Mouse (Mus musculus) MEL (cell line): ENCODE data around the gene Man2a2. TPM values are rescaled to one million over a fixed set of nuclear protein-coding genes. Genes with fewer than 3 reads are reported as not detected.

Experiments used
- DNase-seq: peaks from one replicate; pipeline ENCODE4 v3.0.0; 2011; ENCODE audit warnings: low read depth, low spot score
- H3K27ac ChIP-seq: 2 replicates; pipeline ENCODE4 v1.5.1; 2012; ENCODE audit warnings: low read depth, mild to moderate bottlenecking, control low read depth, low read length, moderate library complexity; ENCODE audit not compliant: control insufficient read depth
- H3K27me3 ChIP-seq, 2 experiments: fragments of 150-350 bp in 1 of 2; sonication (generic) in 1 of 2; 2 replicates each; pipeline ENCODE4 v1.6.1; 2012; ENCODE audit warnings: low read length in 2 of 2, mild to moderate bottlenecking in 2 of 2, improper control_type of control experiment in 1 of 2, moderate library complexity in 1 of 2; ENCODE audit not compliant: insufficient read depth in 2 of 2, control insufficient read depth in 1 of 2
- H3K36me3 ChIP-seq, 2 experiments: 2 replicates each; pipeline ENCODE4 v1.6.1; 2012 to 2014; ENCODE audit warnings: low read length in 2 of 2, improper control_type of control experiment in 1 of 2, inconsistent platforms in 1 of 2, mild to moderate bottlenecking in 1 of 2; ENCODE audit not compliant: insufficient read depth in 2 of 2, control insufficient read depth in 1 of 2
- H3K4me1 ChIP-seq, 2 experiments: fragments of 150-350 bp in 1 of 2; sonication (generic) in 1 of 2; 2 replicates each; pipeline ENCODE4 v1.6.1; 2012; ENCODE audit warnings: low read length in 2 of 2, improper control_type of control experiment in 1 of 2, mild to moderate bottlenecking in 1 of 2; ENCODE audit not compliant: insufficient read depth in 2 of 2, control insufficient read depth in 1 of 2
- H3K4me3 ChIP-seq, 2 experiments: fragments of 150-350 bp in 1 of 2; sonication (generic) in 1 of 2; 2 replicates each; pipeline ENCODE4 v1.5.1; 2012; ENCODE audit warnings: low read depth in 2 of 2, low read length in 2 of 2, mild to moderate bottlenecking in 2 of 2, moderate library complexity in 2 of 2, control low read depth in 1 of 2, improper control_type of control experiment in 1 of 2; ENCODE audit not compliant: control insufficient read depth in 1 of 2, insufficient read depth in 1 of 2
- H3K79me2 ChIP-seq: 2 replicates; pipeline ENCODE4 v1.6.1; 2012; ENCODE audit warnings: mild to moderate bottlenecking, low read length, moderate library complexity; ENCODE audit not compliant: control insufficient read depth, poor library complexity, insufficient read depth
- H3K9ac ChIP-seq: 2 replicates; pipeline ENCODE4 v1.6.1; 2012; ENCODE audit warnings: low read depth, mild to moderate bottlenecking, control low read depth, low read length, moderate library complexity; ENCODE audit not compliant: control insufficient read depth, poor library complexity, severe bottlenecking
- H3K9me3 ChIP-seq: fragments of 150-350 bp; sonication (generic); replicated peaks from 2 replicates; pipeline ENCODE4 v1.6.1; 2012; ENCODE audit warnings: mild to moderate bottlenecking, low read length, improper control_type of control experiment, moderate library complexity; ENCODE audit not compliant: insufficient read depth
- CHD2 ChIP-seq: IDR thresholded peaks from 2 replicates; pipeline ENCODE4 v1.6.1; 2011; ENCODE audit warnings: low read length, improper control_type of control experiment
- CTCF ChIP-seq, 3 experiments: IDR thresholded peaks in 2 of 3; conservative IDR thresholded peaks in 1 of 3; 2 replicates each; pipeline ENCODE4 v1.5.1; 2011 to 2012; ENCODE audit warnings: low read length in 3 of 3, low read depth in 2 of 3, mild to moderate bottlenecking in 2 of 3, improper control_type of control experiment in 1 of 3, inconsistent platforms in 1 of 3, mixed read lengths in 1 of 3, moderate library complexity in 1 of 3; ENCODE audit not compliant: control insufficient read depth in 1 of 3, insufficient read depth in 1 of 3, poor library complexity in 1 of 3, severe bottlenecking in 1 of 3
- ETS1 ChIP-seq: IDR thresholded peaks from 2 replicates; pipeline ENCODE4 v1.6.1; 2012; ENCODE audit warnings: low read depth, mild to moderate bottlenecking, inconsistent platforms, low read length, improper control_type of control experiment, moderate library complexity
- GABPA ChIP-seq: IDR thresholded peaks from 2 replicates; pipeline ENCODE4 v1.6.1; 2012; ENCODE audit warnings: low read depth, mild to moderate bottlenecking, inconsistent platforms, low read length, improper control_type of control experiment, moderate library complexity
- GATA1 ChIP-seq: IDR thresholded peaks from 2 replicates; pipeline ENCODE4 v1.6.1; 2011; ENCODE audit warnings: low read depth, low read length, improper control_type of control experiment
- KAT2A ChIP-seq: conservative IDR thresholded peaks from 2 replicates; pipeline ENCODE4 v1.6.1; 2012; ENCODE audit warnings: low read depth, low read length, improper control_type of control experiment, inconsistent platforms
- MAFK ChIP-seq: IDR thresholded peaks from 2 replicates; pipeline ENCODE4 v1.6.1; 2011; ENCODE audit warnings: low read depth, mild to moderate bottlenecking, low read length, improper control_type of control experiment, borderline replicate concordance
- MAZ ChIP-seq: IDR thresholded peaks from 2 replicates; pipeline ENCODE4 v1.6.1; 2012; ENCODE audit warnings: low read depth, mild to moderate bottlenecking, inconsistent platforms, low read length, improper control_type of control experiment
- RAD21 ChIP-seq: IDR thresholded peaks from 2 replicates; pipeline ENCODE4 v1.6.1; 2011; ENCODE audit warnings: mild to moderate bottlenecking, low read depth, low read length, improper control_type of control experiment
- RCOR1 ChIP-seq: IDR thresholded peaks from 2 replicates; pipeline ENCODE4 v1.6.1; 2012; ENCODE audit warnings: low read depth, mild to moderate bottlenecking, inconsistent platforms, low read length, improper control_type of control experiment
- SMC3 ChIP-seq: IDR thresholded peaks from 2 replicates; pipeline ENCODE4 v1.6.1; 2011; ENCODE audit warnings: low read depth, low read length, improper control_type of control experiment
- USF1 ChIP-seq: IDR thresholded peaks from 2 replicates; pipeline ENCODE4 v1.6.1; 2014; ENCODE audit warnings: low read depth, mild to moderate bottlenecking, inconsistent platforms, low read length, improper control_type of control experiment, moderate library complexity
- ZC3H11A ChIP-seq: IDR thresholded peaks from 2 replicates; pipeline ENCODE4 v1.6.1; 2012; ENCODE audit warnings: low read depth, mild to moderate bottlenecking, inconsistent platforms, low read length, improper control_type of control experiment
- ZMIZ1 ChIP-seq: IDR thresholded peaks from 2 replicates; pipeline ENCODE4 v1.6.1; 2012; ENCODE audit warnings: low read depth, mild to moderate bottlenecking, inconsistent platforms, low read length, improper control_type of control experiment, moderate library complexity
- polyA plus RNA-seq, 2 experiments: library from polyadenylated mRNA; stranded (reverse) in 1 of 2; unstranded in 1 of 2; fragments of >175 nt in 1 of 2; fragments of >200 nt in 1 of 2; gene quantifications; 2 replicates each; pipeline versions ENCODE4 v1.2.1 to v1.2.4; 2012; ENCODE audit warnings: low replicate concordance in 2 of 2, low read depth in 1 of 2; ENCODE audit not compliant: insufficient read length in 2 of 2, insufficient read depth in 1 of 2, missing spikeins in 1 of 2
- total RNA-seq: library from RNA; depleted of rRNA; stranded (reverse); fragments of 300-350 nt; gene quantifications from 2 replicates; pipeline ENCODE4 v1.2.3, GENCODE M21; 2012

Gene Man2a2
- total and polyA plus RNA-seq, 3 experiments = 19.2 to 38.6 TPM; not detected in 1

- Histone ChIP-seq H3K4me3 (no peak overlapping the region), H3K9me3 (no peaks in the 10 kb centered on the region), H3K36me3 (peaks cover 0 to 13% of the 10 kb centered on the region in 2 experiments; a peak in 3 of 4 replicates)
Observed at GRCm38 (mm10) chr7:80398654-80399444, 27.7 kb upstream of the Man2a2 start.

GRCm38 (mm10) chr7:80397986-80398385, 26.8 kb upstream of the Man2a2 start:
- Histone ChIP-seq H3K27ac (no peak overlapping the region), H3K4me1 (peaks cover 5 to 11% of the 10 kb centered on the region in 2 experiments; a peak in 3 of 4 replicates), H3K4me3 (no peak overlapping the region), H3K9me3 (no peaks in the 10 kb centered on the region), H3K36me3 (peaks cover 0 to 7% of the 10 kb centered on the region in 2 experiments; a peak in 3 of 4 replicates), H3K27me3 (no peaks in the 10 kb centered on the region), H3K9ac (no peak overlapping the region), H3K79me2 (peaks cover 28% of the 10 kb centered on the region)
- DNase-seq = no peak
- TF ChIP-seq RAD21 (no peak), MAZ (no peak), ZMIZ1 (no peak), KAT2A (no peak), ZC3H11A (no peak), ETS1 (no peak), SMC3 (no peak), GATA1 (no peak), RCOR1 (no peak)

More at GRCm38 (mm10) chr7:80398654-80399444, 27.7 kb upstream of the Man2a2 start:
- Histone ChIP-seq H3K4me1 (peaks cover 5 to 15% of the 10 kb centered on the region in 2 experiments; a peak in 3 of 4 replicates), H3K9ac (no peak overlapping the region), H3K79me2 (peaks cover 30% of the 10 kb centered on the region), H3K27me3 (no peaks in the 10 kb centered on the region), H3K27ac (no peak overlapping the region)
- TF ChIP-seq USF1 (no peak), CHD2 (no peak), ETS1 (no peak), GABPA (no peak), GATA1 (no peak), MAFK (no peak), CTCF (IDR thresholded peaks at IDR 0.05 in 2 of 3, conservative IDR thresholded peaks at IDR 0.05 in 1 of 3; ENCODE audit: control insufficient read depth in 1 of 3, insufficient read depth in 1 of 3, low read depth in 2 of 3, low read length in 3 of 3, poor library complexity in 1 of 3, severe bottlenecking in 1 of 3) (no peak)
- no peak for DNase-seq
